Mouse (Mus musculus): ENCODE measurements around the gene Dmrt3. TPM values are rescaled to one million over a fixed set of nuclear protein-coding genes. Genes with fewer than 3 reads are reported as not detected.

The Dmrt3 gene
- polyA plus RNA-seq, 1 experiment = 2.8 TPM

- no peak for DNase-seq
- H3K27me3 ChIP-seq (ENCODE audit: control insufficient read depth, insufficient read depth, low read length) = no peaks in the 10 kb centered on the region
- H3K27ac ChIP-seq (ENCODE audit: control insufficient read depth, insufficient read depth, low read length) = no peak overlapping the region
- 88% methylated on average over 12 of the region's 12 CpGs for WGBS
- no peaks in the 10 kb centered on the region for H3K4me1 ChIP-seq (replicated peaks; ENCODE audit: control insufficient read depth, insufficient read depth, low read length)
- H3K4me3 ChIP-seq (ENCODE audit: control insufficient read depth, insufficient read depth, low read length) = no peak overlapping the region
- no peaks in the 10 kb centered on the region for H3K36me3 ChIP-seq (ENCODE audit: control insufficient read depth, insufficient read depth, low read length)
- TF ChIP-seq POLR2A (IDR thresholded peaks at IDR 0.05; ENCODE audit: control insufficient read depth, extremely low read depth, insufficient read depth, low read length, poor library complexity) = no peak
- TF ChIP-seq CTCF (IDR thresholded peaks at IDR 0.05; ENCODE audit: borderline replicate concordance, control insufficient read depth, extremely low read depth, insufficient read depth, low read length, poor library complexity) = no peak
Observed at GRCm38 (mm10) chr19:25654034-25654749, 44.1 kb downstream of the Dmrt3 start.

- TF ChIP-seq CTCF (IDR thresholded peaks at IDR 0.05; ENCODE audit: borderline replicate concordance, control insufficient read depth, extremely low read depth, insufficient read depth, low read length, poor library complexity) (peak; percentile 32; the same call in 1 of the 2 replicates), POLR2A (IDR thresholded peaks at IDR 0.05; ENCODE audit: control insufficient read depth, extremely low read depth, insufficient read depth, low read length, poor library complexity) (no peak)
- Histone ChIP-seq H3K27ac (ENCODE audit: control insufficient read depth, insufficient read depth, low read length) (no peak overlapping the region), H3K36me3 (ENCODE audit: control insufficient read depth, insufficient read depth, low read length) (no peaks in the 10 kb centered on the region), H3K4me3 (ENCODE audit: control insufficient read depth, insufficient read depth, low read length) (no peak overlapping the region), H3K27me3 (ENCODE audit: control insufficient read depth, insufficient read depth, low read length) (no peaks in the 10 kb centered on the region; the same call in 1 of the 2 replicates), H3K4me1 (replicated peaks; ENCODE audit: control insufficient read depth, insufficient read depth, low read length) (no peaks in the 10 kb centered on the region)
- DNase-seq = no peak
- WGBS = 16% methylated on average over 31 of the region's 31 CpGs
Observed at GRCm38 (mm10) chr19:25665486-25666339, 55.6 kb downstream of the Dmrt3 start.

- Histone ChIP-seq H3K4me1 (replicated peaks; ENCODE audit: control insufficient read depth, insufficient read depth, low read length) (no peaks in the 10 kb centered on the region), H3K36me3 (ENCODE audit: control insufficient read depth, insufficient read depth, low read length) (no peaks in the 10 kb centered on the region), H3K27ac (ENCODE audit: control insufficient read depth, insufficient read depth, low read length) (no peak overlapping the region), H3K4me3 (ENCODE audit: control insufficient read depth, insufficient read depth, low read length) (no peak overlapping the region), H3K27me3 (ENCODE audit: control insufficient read depth, insufficient read depth, low read length) (peaks cover 11% of the 10 kb centered on the region)
- TF ChIP-seq POLR2A (IDR thresholded peaks at IDR 0.05; ENCODE audit: control insufficient read depth, extremely low read depth, insufficient read depth, low read length, poor library complexity) (no peak), CTCF (IDR thresholded peaks at IDR 0.05; ENCODE audit: borderline replicate concordance, control insufficient read depth, extremely low read depth, insufficient read depth, low read length, poor library complexity) (no peak)
- WGBS = 33% methylated on average over 4 of the region's 4 CpGs
- DNase-seq = no peak
Observed at GRCm38 (mm10) chr19:25667836-25668235, 57.7 kb downstream of the Dmrt3 start.

- no peak overlapping the region for H3K4me3 ChIP-seq (ENCODE audit: control insufficient read depth, insufficient read depth, low read length)
- TF ChIP-seq POLR2A (IDR thresholded peaks at IDR 0.05; ENCODE audit: control insufficient read depth, extremely low read depth, insufficient read depth, low read length, poor library complexity) = no peak
- no peak for TF ChIP-seq CTCF (IDR thresholded peaks at IDR 0.05; ENCODE audit: borderline replicate concordance, control insufficient read depth, extremely low read depth, insufficient read depth, low read length, poor library complexity)
Observed at GRCm38 (mm10) chr19:25669593-25670248, 59.6 kb downstream of the Dmrt3 start.

GRCm38 (mm10) chr19:25670571-25671285, 60.6 kb downstream of the Dmrt3 start:
- Histone ChIP-seq H3K4me3 (ENCODE audit: control insufficient read depth, insufficient read depth, low read length) (no peak overlapping the region; the same call in 1 of the 2 replicates), H3K36me3 (ENCODE audit: control insufficient read depth, insufficient read depth, low read length) (no peaks in the 10 kb centered on the region), H3K27ac (ENCODE audit: control insufficient read depth, insufficient read depth, low read length) (peak overlapping the region; percentile 0; the same call in 1 of the 2 replicates), H3K4me1 (replicated peaks; ENCODE audit: control insufficient read depth, insufficient read depth, low read length) (no peaks in the 10 kb centered on the region), H3K27me3 (ENCODE audit: control insufficient read depth, insufficient read depth, low read length) (peaks cover 17% of the 10 kb centered on the region)
- no peak for TF ChIP-seq CTCF (IDR thresholded peaks at IDR 0.05; ENCODE audit: borderline replicate concordance, control insufficient read depth, extremely low read depth, insufficient read depth, low read length, poor library complexity)
- TF ChIP-seq POLR2A (IDR thresholded peaks at IDR 0.05; ENCODE audit: control insufficient read depth, extremely low read depth, insufficient read depth, low read length, poor library complexity) = no peak
- 4% methylated on average over 17 of the region's 17 CpGs for WGBS
- no peak for DNase-seq

More at GRCm38 (mm10) chr19:25669593-25670248, 59.6 kb downstream of the Dmrt3 start:
- DNase-seq = no peak
- H3K36me3 ChIP-seq (ENCODE audit: control insufficient read depth, insufficient read depth, low read length) = no peaks in the 10 kb centered on the region
- H3K27me3 ChIP-seq (ENCODE audit: control insufficient read depth, insufficient read depth, low read length) = peaks cover 17% of the 10 kb centered on the region
- H3K27ac ChIP-seq (ENCODE audit: control insufficient read depth, insufficient read depth, low read length) = no peak overlapping the region
- 10% methylated on average over 3 of the region's 3 CpGs for WGBS
- no peaks in the 10 kb centered on the region for H3K4me1 ChIP-seq (replicated peaks; ENCODE audit: control insufficient read depth, insufficient read depth, low read length)

Data from thymus, adult 2 months (tissue).